Mouse (Mus musculus): ENCODE measurements around the gene Phc1. TPM values are rescaled to one million over a fixed set of nuclear protein-coding genes. Genes with fewer than 3 reads are reported as not detected.

The Phc1 gene
- total RNA-seq, 1 experiment from 2014 or later = 4.1 TPM

DNA sequence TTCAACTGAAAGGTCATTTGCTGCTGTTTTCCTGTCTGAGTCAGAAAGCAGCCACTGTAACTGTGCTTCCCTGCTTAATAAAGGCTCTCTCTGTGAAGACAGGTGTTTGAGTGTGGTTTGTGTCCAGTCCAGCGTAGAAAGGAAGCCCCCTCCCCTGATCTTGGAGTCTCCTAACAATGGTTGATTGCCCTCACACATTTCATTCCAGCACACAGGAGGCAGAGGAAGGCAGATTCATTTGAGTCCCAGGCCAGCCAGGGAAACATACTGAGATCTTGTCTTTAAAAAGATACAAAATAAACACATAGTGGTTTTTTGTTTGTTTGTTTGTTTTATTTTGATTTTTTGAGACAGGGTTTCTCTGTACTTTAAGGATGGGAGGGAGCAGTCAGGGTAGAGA is 38.2 kb downstream of the Phc1 start:
- no peak for ATAC-seq (replicated peaks; ENCODE audit: insufficient number of reproducible peaks, low FRiP score, low TSS enrichment, poor library complexity, severe bottlenecking)

DNA sequence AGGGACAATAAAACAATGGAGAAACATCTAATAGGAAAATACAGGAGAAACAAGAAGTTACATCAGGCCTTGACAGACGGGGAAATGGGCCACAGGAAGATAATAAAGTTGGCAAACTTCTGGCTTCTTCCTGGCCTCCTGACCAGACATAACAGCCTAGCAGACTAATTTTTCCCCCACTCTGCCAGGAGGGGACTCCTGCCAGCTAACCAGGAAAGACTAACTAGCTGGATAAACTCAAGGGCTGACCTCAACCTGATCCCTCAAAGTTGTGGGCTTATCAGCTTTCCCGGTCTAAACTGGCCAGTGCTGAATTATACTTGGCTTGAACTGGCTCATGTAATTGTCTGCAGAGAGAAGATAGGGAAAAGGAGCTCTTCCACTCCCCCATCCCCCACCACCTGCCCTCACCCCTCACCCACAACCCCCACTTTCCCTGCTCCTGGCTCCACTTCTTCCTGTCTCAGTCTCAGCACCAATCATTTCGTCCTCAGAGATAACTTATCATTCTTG is 40.7 kb downstream of the Phc1 start:
- no peak for ATAC-seq (replicated peaks; ENCODE audit: insufficient number of reproducible peaks, low FRiP score, low TSS enrichment, poor library complexity, severe bottlenecking)

DNA sequence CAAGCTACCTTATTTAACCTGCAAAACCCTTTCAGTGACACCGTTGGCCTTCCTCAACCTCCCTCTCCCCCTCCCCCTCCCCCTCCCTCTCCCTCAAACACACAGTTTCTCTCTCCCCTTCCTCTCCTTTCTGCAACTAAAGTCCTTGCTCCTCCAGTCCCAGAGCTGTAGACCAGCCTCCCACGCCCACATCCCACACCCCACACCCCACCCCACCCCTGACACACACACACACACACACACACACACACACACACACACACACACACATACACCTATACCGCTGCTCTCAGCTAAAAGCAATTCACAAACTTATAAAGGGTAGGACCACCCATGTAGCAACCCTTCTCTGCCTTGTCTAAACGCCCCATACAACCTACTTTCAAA is 42.1 kb downstream of the Phc1 start:
- ATAC-seq (replicated peaks; ENCODE audit: insufficient number of reproducible peaks, low FRiP score, low TSS enrichment, poor library complexity, severe bottlenecking) = no peak

DNA sequence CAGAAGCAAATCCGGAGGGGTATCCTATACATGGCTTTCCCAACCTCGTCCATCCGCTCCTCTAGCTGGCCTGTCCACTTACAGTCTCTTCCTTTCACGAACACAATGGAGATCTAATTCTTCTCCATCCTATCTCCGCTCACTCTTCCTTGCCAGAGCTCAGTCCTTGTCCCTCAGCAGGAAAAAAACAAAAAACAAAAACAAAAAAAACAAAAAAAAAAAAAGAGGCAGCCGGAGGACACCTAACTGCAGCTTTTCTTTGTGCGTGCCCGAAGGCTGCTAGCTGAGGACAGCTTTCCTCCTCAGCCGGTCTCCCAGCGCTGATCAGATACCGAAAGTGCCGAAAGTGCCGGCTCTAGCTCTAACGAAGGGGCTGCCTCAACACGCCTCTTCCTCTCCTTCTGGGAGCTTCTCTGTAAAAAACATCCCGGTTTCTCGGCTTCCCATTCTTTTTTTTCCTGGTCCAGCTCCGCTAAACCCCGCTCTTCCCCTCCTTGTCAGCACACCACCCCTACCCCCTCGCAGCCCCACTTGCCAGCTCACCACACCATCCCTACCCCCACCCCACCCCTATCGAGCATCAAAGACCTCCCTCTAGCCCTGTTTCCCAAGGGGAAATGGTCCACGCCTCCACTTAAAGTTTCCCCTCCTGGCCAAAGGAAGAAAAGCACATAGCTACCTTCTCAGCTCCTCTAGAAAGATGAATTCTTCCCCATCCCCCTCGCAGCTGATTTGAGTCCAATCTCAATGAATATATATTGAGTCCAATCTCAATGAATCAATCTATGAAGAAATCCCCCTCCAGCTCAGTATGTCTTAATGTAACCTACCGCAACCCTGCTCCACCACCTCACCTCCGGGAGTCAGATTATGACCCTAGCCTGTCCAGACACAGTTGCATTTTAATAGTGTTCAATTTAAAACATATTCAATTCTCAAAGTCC is 42.8 kb downstream of the Phc1 start:
- no peak for ATAC-seq (replicated peaks; ENCODE audit: insufficient number of reproducible peaks, low FRiP score, low TSS enrichment, poor library complexity, severe bottlenecking)

DNA sequence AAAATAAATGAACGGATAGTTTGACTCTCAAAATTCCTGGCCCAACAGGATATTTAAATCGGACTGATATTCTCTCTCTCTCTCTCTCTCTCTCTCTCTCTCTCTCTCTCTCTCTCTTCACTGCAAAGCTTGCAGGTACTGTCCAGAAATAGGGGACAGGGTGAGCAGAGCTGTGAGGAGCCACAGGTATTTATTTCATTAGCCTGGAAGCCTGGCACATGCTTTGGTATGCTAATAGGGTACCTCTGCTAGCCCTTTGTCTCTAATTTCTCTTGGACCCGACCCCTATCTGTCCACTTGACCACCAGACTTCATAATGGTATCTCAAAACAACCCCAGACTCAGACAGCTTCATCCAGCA is 43.5 kb downstream of the Phc1 start:
- ATAC-seq (replicated peaks; ENCODE audit: insufficient number of reproducible peaks, low FRiP score, low TSS enrichment, poor library complexity, severe bottlenecking) = no peak

DNA sequence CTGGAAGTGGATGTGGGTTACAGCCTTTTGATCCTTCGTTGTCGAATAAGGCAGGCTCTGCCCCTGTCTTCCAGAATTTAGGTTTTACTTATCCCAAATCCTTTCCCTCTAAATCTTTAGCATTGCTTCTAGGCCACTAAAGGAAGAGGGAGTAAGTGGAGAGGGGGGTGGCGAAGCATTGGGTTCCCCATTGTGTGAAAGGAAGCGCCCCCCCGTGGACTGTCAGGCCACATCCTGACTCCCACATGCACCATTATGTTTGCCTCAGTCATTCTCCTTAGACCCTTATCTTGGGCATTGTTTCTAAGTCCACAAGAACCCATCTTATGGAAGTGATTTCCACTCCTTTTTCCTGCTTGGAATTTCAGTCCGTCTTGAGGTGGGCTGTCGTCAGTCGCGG is 45.1 kb downstream of the Phc1 start:
- no peak for ATAC-seq (replicated peaks; ENCODE audit: insufficient number of reproducible peaks, low FRiP score, low TSS enrichment, poor library complexity, severe bottlenecking)

DNA sequence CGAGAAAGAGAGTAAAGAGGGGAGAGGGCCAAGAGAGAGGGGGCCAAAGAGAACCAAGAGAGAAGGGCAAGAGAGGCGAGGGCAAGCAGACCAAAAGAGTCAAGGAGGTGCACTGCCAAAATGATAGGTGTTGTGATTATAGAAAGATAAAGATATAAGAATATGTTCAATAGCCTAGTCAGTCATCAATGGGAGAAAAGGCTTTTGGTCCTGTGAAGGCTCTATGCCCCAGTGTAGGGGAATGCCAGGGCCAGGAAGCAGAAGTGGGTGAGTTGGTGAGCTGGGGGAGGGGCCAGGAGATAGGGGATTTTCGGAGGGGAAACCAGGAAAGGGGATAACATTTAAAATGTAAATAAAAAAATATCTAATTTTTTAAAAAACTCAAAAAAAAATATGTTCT is 46.1 kb downstream of the Phc1 start:
- ATAC-seq (replicated peaks; ENCODE audit: insufficient number of reproducible peaks, low FRiP score, low TSS enrichment, poor library complexity, severe bottlenecking) = no peak

DNA sequence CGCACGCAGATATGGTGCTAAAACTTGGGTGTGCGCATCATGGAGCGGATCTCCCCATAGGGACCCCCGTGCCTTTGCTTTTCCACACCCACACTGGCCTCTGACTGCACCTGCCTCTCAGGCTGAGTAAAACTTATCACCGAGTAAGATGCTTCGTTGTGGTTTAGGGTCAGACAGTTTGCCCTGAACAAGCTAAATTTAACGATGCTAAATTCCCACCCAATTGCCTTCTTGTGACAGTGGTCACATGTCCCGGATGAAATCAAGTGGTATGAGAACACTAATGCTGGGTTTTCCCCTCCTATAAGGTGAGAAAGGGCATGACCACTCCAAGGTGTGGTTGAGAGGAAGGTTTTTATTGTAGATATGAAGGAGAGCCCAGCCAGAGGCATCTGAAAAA is 46.6 kb downstream of the Phc1 start:
- no peak; the same call in 1 of the 2 replicates for ATAC-seq (replicated peaks; ENCODE audit: insufficient number of reproducible peaks, low FRiP score, low TSS enrichment, poor library complexity, severe bottlenecking)

DNA sequence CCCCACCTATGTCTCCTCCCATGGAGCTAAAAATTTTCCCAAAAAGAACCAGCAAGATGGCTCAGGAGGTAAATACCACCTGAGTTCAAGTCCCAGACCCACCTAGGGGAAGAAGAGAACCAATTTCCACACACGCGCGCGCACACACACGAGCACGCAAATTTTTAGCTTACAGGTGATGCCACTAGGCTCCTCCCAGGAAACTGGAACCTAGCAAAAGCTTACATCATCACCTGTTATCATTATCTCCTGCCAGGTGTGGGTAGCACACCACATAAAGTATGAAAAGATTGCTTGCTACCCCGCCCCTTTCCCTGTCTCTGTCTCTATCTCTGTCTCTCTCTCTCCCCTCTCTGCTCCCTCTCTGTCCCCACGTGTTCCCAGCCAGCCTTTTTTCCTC is 47.2 kb downstream of the Phc1 start:
- no peak for ATAC-seq (replicated peaks; ENCODE audit: insufficient number of reproducible peaks, low FRiP score, low TSS enrichment, poor library complexity, severe bottlenecking)

DNA sequence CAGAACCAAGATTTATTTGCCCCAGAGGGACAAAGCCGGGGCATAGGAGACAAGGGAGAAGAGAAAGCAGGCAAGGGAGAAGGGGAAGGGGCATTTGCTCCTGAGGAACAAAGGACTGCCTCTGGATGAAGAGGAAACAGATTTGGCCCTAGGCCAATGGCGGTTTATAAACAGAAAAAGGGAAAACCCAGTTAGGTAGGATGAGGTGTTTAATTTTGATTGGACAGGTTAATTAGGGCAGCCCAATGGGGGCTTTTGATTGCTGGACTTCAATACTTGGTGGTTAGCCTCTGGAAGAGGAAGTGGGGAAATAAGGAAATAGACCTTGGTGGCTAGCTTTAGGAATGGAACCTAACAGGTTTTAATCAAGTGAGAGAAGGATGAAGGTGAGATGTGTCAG is 48.2 kb downstream of the Phc1 start:
- no peak for ATAC-seq (replicated peaks; ENCODE audit: insufficient number of reproducible peaks, low FRiP score, low TSS enrichment, poor library complexity, severe bottlenecking)

DNA sequence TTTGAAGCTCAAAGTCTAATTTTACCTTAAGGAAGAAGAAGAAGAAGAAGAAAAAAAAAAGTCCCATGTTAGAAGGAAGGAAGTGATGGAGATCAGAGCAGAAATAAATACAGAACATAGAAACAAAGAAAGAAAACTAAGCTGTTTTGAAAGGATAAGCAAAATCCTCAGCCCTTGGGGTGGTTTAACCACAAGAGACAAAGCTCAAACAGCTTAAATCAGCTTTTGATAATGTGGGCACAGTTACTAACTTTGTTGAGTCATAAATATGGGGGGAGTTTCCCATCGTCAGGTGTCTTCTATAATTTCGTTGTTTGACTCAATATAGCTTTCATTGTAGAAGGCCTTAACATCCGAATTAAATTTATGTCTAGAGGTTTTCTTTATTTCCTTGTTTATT is 48.6 kb downstream of the Phc1 start:
- no peak for ATAC-seq (replicated peaks; ENCODE audit: insufficient number of reproducible peaks, low FRiP score, low TSS enrichment, poor library complexity, severe bottlenecking)

DNA sequence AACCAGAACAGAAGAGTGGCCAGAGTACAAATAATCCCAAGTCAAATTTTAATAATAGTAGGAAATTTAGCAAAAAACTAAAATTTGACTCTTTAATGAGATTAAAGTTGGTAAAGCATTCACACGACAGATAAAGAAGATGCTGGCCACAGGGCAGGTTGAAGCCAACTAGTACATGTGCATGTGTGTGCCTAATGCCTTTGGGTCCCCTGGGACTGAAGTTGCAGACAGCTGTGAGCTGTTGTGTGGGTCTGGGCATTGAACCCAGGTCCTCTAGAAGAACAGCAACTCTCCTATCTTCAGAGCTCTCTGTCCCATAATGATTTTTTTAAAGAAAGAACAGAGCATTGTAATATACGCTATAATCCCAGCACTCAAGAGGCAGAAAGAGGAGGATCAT is 49.1 kb downstream of the Phc1 start:
- no peak for ATAC-seq (replicated peaks; ENCODE audit: insufficient number of reproducible peaks, low FRiP score, low TSS enrichment, poor library complexity, severe bottlenecking)

DNA sequence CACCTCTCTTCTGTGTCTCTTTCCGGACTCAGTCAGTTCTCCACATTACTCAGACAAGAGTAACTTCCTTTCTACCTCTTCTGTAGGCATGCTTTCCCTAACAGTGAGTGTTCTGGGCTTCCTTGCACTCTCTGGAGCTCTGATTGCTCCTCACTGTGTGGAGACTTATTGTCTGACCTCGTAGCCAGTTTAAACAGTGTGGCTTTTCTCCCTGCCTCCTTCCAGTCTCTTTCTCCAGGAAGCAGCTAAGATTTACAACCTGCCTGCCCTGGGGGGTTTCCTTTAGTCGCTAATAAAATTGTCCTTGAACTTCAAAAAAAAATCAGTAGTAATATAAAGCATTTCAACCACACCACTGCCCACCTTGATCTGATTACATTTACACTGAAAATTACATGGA is 50.1 kb downstream of the Phc1 start:
- ATAC-seq (replicated peaks; ENCODE audit: insufficient number of reproducible peaks, low FRiP score, low TSS enrichment, poor library complexity, severe bottlenecking) = no peak

DNA sequence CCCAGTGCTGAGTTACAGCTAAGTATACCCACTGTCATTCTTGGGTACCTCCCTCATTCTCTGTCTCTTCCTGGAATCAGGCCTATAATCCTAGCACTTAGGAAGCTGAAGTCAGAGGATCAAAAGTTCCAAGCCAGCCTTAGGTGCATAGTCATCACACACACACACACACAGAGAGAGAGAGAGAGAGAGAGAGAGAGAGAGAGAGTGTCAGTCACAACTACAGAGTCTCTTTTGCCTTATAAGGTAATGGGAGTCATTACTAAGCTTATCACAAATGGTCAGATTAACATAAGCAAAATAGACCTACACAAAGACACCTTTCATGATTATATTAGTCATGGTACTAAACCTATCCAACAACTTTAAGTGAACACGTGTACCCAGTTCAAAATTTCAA is 51.0 kb downstream of the Phc1 start:
- no peak for ATAC-seq (replicated peaks; ENCODE audit: insufficient number of reproducible peaks, low FRiP score, low TSS enrichment, poor library complexity, severe bottlenecking)

DNA sequence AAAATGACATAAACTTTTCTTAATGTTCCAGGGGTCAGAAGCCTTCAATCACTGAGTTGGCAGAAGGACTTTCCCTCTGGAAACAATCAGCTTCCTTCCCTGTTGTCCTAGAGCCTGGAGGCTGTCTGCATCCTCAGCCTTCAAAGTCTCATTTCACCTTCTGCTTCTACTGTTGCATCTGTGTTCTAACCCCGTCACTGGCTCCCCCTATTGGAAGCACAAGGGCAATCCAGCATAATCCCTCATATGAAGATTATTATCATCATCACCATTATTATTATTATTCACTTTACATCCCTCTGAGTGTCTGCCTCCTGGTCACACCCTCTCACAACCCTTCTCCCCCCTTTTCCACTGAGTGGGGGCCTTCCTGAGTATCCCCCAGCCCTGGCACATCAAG is 52.1 kb downstream of the Phc1 start:
- no peak for ATAC-seq (replicated peaks; ENCODE audit: insufficient number of reproducible peaks, low FRiP score, low TSS enrichment, poor library complexity, severe bottlenecking)

DNA sequence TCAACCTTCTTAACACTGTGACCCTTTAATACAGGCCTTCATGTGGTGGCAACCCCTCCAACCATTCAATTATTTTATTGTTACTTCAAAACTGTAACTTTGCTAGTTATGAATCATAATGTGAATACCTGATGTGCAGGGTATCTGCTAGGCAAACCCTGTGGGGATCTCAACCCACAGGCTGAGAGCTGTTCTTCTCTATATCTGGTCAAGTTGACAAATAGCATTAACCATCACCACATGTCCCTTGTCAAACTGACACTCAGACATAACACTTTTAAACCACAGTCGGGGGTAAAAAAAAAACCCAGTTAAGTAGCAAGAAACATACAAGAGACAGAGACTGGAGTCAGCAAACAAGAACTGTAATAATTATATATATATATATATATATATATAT is 55.5 kb downstream of the Phc1 start:
- ATAC-seq (replicated peaks; ENCODE audit: insufficient number of reproducible peaks, low FRiP score, low TSS enrichment, poor library complexity, severe bottlenecking) = no peak

DNA sequence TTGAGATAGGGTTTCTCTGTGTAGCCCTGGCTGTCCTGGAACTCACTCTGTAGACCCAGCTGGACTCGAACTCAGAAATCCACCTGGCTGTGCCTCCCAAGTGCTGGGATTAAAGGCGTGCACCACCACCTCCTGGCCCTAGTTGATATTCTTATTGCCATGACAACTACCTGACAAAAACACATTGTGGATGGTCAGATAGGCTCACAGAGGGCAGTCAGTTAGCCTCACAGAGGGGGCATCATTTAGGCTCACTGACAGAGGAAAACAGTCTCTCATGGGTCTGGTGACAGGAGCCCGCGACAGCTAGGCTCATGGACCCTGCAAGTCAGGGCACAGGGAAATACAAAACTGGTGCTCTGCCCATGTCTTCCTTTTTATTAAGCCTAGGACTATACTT is 56.1 kb downstream of the Phc1 start:
- no peak for ATAC-seq (replicated peaks; ENCODE audit: insufficient number of reproducible peaks, low FRiP score, low TSS enrichment, poor library complexity, severe bottlenecking)

DNA sequence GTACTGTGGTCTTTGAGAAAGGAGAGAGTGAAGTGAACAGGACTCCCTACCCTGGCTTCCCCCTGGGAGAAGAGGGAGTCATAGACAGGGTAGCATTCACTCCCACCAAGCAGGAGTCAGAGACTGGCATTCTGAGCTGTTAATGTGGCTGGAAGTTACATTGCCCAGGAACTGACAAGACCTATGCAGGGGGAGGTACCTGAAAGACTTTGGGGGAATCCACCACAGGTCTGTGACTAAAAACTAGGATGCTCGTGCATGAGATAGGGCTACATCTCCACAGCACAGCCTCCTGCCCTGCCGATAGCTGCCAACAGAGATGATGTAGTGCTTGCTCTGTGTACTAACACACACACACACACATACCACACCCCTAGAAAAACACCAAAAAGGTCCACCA is 56.9 kb downstream of the Phc1 start:
- ATAC-seq (replicated peaks; ENCODE audit: insufficient number of reproducible peaks, low FRiP score, low TSS enrichment, poor library complexity, severe bottlenecking) = no peak

DNA sequence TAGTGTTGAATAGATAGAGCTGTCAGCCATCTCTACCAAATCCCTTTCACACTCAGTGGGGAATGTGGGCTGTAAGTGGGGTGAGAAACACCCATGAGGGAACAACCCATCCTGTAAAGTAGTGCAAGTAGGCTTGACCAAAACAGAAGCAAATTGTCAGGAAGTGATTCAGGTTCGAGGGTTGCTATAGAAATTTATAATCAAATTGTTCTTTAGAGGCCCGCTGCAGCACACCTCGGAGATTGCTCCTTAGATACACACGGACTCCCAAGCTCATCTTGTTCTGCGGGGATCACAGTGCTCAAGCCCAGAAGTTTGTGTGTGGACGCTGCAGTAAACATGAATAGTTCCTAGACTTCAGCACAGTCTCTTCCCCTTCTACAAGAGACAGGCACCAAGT is 57.6 kb downstream of the Phc1 start, which contains the start of gene Klrg1:
Gene Klrg1, minus strand, starts transcription at position 101 of the 400 bp plus-strand sequence.
- ATAC-seq (replicated peaks; ENCODE audit: insufficient number of reproducible peaks, low FRiP score, low TSS enrichment, poor library complexity, severe bottlenecking) = no peak

DNA sequence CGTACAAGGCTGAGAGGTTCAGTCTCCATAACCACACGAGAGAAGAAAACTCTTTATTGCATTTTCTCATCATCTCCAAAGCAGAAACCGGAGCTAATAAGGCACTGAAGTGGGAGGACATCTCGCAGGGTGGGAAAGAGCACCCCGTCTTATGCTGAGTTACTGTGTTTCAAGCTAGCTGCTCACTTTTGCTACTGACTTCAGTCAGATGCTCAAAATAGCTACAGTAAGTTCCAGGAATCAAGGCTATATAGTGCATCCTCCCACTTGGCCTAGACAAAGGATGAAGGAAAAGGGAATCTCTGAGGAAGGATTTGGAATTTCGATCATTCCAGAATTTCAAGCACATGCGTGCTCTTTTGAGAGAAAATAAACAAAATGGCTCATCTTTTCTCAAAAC is 63.8 kb downstream of the Phc1 start:
- ATAC-seq (replicated peaks; ENCODE audit: insufficient number of reproducible peaks, low FRiP score, low TSS enrichment, poor library complexity, severe bottlenecking) = no peak

DNA sequence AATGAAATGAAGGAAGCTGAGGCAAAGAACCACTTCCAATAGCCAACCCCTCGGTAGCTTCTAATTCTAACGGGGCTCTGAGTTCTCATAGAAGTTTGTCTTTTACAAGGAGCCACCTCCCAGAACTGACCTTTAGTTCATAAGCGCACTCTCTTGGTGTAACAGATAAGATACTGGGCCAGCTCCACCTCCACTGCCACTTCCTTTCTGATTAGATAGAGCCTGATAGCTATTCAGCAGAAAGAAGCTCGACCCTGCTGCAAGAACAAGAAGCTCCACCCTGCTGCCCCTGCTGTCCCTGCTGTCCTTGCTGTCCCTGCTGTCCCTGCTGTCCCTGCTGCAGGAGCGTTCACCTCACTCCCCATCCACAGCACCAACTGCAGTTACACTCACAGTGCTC is 65.8 kb downstream of the Phc1 start:
- ATAC-seq (replicated peaks; ENCODE audit: insufficient number of reproducible peaks, low FRiP score, low TSS enrichment, poor library complexity, severe bottlenecking) = no peak
